Mouse (Mus musculus) adrenal gland, adult 8-10 months (tissue): Measurements from ENCODE around the gene Tbc1d14. TPM values are rescaled to one million over a fixed set of nuclear protein-coding genes. Genes with fewer than 3 reads are reported as not detected.

Experiments
- DNase-seq: peaks from one replicate; pipeline ENCODE4 v3.0.0; 2022
- total RNA-seq, 4 experiments: library from RNA; stranded (reverse); gene quantifications; 2 replicates each; pipeline ENCODE4 v1.2.4; 2022

Tbc1d14 gene
- total RNA-seq, 4 experiments from 2014 or later, result 46.1 to 55.5 (median 53.4) TPM

GRCm38 (mm10) chr5:36460712-36461111 lies 132.4 kb downstream of the Tbc1d14 start:
- no peak for DNase-seq

GRCm38 (mm10) chr5:36458926-36459325 lies 134.2 kb downstream of the Tbc1d14 start:
- DNase-seq, result no peak

DNA sequence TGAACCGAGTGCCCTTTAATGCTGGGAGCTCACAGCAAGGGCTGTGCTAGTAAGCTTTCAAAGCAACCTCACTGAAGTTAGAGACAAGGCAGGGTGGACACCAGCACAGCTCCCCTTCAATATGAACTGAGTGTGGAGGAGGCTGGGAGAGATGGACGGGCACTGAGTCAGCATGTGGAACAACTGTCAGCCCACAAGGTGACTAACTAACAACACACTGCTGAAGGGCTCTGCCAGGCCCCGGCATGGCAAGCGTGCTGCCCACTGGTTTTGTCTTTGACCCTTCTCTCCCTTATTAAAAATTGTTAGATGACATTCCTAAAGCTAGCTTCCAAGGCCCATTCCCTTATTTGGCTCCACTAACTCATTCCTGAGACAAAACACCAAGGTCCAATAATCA lies 135.4 kb downstream of the Tbc1d14 start:
- no peak for DNase-seq

DNA sequence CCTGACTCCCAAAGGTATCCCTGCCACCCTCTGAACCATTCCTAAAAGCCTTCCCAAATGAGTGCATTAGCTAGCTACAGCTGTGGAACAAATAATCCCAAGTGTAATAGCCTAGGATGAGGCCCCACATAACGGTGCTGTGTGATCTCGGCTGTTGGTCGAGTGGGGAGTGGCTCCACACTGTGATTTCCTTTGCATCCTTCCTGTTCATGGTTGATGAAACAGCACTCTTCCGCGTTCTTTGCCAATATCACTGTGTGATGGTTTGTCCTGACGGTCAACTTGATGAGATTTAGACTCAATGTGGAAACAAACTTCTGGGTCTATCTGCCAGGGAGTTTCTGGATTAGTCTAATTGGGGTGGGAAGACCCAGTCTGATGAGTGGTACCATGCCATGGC lies 140.3 kb downstream of the Tbc1d14 start:
- DNase-seq, result no peak

GRCm38 (mm10) chr5:36451872-36452389 lies 141.1 kb downstream of the Tbc1d14 start:
- DNase-seq, result no peak

DNA sequence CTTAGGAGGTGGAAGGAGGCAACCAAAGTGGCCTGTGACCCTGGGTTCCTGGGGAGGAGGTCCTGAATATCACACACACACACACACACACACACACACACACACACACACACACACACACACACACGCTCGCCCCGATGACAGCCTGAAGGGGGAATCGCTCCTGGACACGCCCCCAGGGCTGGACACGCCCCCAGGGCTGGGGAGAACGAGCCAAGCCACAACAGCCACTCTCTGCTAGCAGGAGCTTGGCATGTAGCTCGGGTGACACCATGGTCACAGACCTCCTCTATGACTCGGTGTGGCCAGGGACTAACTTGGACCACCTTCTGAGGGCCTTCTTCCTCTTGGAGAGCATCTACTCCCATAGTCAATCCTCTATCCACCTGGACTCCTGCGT lies 142.0 kb downstream of the Tbc1d14 start:
- DNase-seq, result no peak

DNA sequence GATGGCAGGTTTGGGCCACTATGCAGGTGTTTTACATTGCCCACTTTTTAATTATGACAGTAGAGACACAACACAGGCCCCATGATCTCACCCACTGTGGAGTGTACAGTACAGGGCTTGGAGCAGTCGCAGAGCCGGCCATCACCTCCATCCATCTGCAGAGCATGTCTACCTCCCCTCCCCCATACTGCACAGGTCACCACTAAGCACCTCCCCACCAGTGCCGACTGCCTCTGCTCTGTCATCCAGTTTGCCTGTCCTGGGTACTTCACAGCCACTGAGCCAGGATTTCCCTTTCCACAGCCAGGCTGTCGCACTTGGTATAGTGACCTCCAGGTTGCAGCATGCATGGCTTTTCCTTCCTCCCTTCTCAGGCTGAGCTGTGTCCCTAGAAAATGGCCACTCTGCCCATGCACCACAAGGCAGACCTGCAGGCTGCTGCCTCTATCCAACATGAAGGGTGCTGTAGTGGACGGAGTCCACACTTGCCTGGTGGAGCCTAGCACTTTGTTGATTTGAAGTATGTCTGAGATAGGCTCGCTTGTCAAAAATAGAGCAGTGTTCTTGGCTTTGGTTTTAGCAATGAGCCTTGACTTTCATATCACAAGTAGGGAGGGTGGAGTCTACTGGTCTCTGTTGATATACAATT lies 143.2 kb downstream of the Tbc1d14 start:
- DNase-seq, result no peak

GRCm38 (mm10) chr5:36447872-36448271 lies 145.2 kb downstream of the Tbc1d14 start:
- DNase-seq, result no peak

GRCm38 (mm10) chr5:36446166-36446890 lies 146.7 kb downstream of the Tbc1d14 start:
- no peak for DNase-seq

GRCm38 (mm10) chr5:36445028-36445427 lies 148.0 kb downstream of the Tbc1d14 start:
- DNase-seq, result no peak

- DNase-seq, result peak; percentile 60
Measured at GRCm38 (mm10) chr5:36444611-36445010, 148.5 kb downstream of the Tbc1d14 start.

DNA sequence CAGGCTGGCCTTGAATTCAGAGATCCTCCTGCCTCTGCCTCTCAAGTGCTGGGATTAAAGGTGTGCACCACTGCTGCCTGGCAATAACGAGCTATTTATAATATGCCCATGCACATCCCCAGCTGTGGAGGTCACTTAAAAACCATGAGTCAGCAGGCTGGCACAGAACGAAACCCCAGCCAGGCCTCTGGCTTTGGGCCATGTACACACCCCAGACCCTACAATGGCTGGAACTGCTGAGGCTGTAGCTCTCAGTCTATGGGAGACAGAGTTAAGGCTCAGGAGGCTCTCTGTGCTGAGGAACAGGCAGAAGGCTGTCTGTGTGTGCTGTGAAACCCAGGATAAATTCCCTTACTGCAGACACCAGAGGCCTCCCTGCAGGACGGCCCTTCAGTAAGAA lies 152.3 kb downstream of the Tbc1d14 start:
- no peak for DNase-seq

Other genes with a start within 250 kb of the Tbc1d14 start
- 10 to 100 TPM in 3 of 4 experiments, 1 to 10 TPM in 1; 7.9 to 18.3 (median 12.5) TPM for gene Sorcs2, start 195.1 kb downstream of the Tbc1d14 start, total RNA-seq
- gene Grpel1, start 128.3 kb downstream of the Tbc1d14 start, total RNA-seq, result 10 to 100 TPM; 53.4 to 69.1 (median 62.6) TPM
- 10 to 100 TPM; 34.0 to 42.2 (median 35.6) TPM for gene Tada2b, start 109.0 kb downstream of the Tbc1d14 start, total RNA-seq
- under 1 TPM; 0.38 to 0.99 (median 0.55) TPM for gene Ccdc96, start 108.7 kb downstream of the Tbc1d14 start, total RNA-seq
- gene D5Ertd579e, start 102.7 kb upstream of the Tbc1d14 start, total RNA-seq, result 10 to 100 TPM; 64.5 to 98.4 (median 79.4) TPM
- gene Bloc1s4, start 155.4 kb upstream of the Tbc1d14 start, total RNA-seq, result 10 to 100 TPM; 21.6 to 34.1 (median 27.6) TPM
- gene Mrfap1, start 203.5 kb upstream of the Tbc1d14 start, total RNA-seq, result 100 to 1,000 TPM; 571 to 829 (median 654) TPM
- 10 to 100 TPM; 63.8 to 93.3 (median 80.2) TPM for gene Man2b2, start 237.4 kb upstream of the Tbc1d14 start, total RNA-seq